Mouse (Mus musculus): ENCODE measurements around the gene Tubd1. TPM values are rescaled to one million over a fixed set of nuclear protein-coding genes. Genes with fewer than 3 reads are reported as not detected.
A peak's percentile ranks its signal among the peaks of the same experiment; 100 is the strongest.

Tubd1 gene
- total RNA-seq, 2 experiments from 2014 or later = 20.5 to 20.8 TPM

DNA sequence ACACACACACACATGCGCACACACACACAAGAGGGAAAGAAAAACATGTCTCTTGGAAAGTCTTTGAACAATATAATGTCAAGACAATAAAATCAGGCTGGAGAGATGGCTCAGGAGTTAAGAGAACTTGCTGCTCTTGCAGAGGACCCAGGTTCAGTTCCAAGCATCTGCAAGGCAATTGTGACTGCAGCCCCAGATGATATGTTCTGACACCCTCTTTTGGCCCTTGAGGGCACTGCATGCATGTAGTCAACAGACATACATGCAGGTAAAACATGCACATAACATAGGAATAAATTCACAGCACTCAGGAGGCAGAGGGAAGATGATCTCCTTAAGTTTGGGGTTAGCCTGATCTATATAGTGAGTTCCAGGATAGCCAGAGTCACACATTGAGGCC lies 2.6 kb downstream of the Tubd1 start:
- no peak for ATAC-seq (replicated peaks; ENCODE audit: low FRiP score, low TSS enrichment, poor library complexity, severe bottlenecking)

- no peak for ATAC-seq (replicated peaks; ENCODE audit: low FRiP score, low TSS enrichment, poor library complexity, severe bottlenecking)
Measured at GRCm38 (mm10) chr11:86553525-86553924, 8.7 kb downstream of the Tubd1 start.

- ATAC-seq (replicated peaks; ENCODE audit: low FRiP score, low TSS enrichment, poor library complexity, severe bottlenecking) = no peak
Measured at GRCm38 (mm10) chr11:86558258-86558657, 13.5 kb downstream of the Tubd1 start.

- peak; percentile 55; the same call in 1 of the 2 replicates for ATAC-seq (replicated peaks; ENCODE audit: low FRiP score, low TSS enrichment, poor library complexity, severe bottlenecking)
Measured at GRCm38 (mm10) chr11:86568425-86568824, 23.6 kb downstream of the Tubd1 start.

- ATAC-seq (replicated peaks; ENCODE audit: low FRiP score, low TSS enrichment, poor library complexity, severe bottlenecking) = no peak
Measured at GRCm38 (mm10) chr11:86570261-86570746, 25.5 kb downstream of the Tubd1 start.

- ATAC-seq (replicated peaks; ENCODE audit: low FRiP score, low TSS enrichment, poor library complexity, severe bottlenecking) = no peak
Measured at GRCm38 (mm10) chr11:86571047-86571855, 26.5 kb downstream of the Tubd1 start.

DNA sequence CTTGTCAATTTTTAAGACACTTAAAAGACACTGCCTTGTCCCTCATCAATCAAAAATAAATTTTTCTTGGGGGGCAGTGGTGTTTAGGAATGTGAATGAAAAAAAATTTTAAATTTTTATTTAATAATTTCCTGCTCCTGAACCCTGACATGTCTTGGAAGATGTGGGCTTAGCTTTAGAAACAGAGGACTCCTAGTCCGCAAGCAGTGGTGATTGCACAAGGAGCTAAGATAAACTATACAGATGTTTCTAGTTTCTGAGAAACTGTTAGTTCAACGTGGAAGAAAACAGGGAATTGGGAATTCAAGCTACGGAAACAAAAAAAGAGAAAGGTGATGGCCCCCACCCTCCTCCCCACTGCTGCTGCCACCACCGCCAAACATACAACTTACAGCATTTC lies 27.1 kb downstream of the Tubd1 start:
- no peak for ATAC-seq (replicated peaks; ENCODE audit: low FRiP score, low TSS enrichment, poor library complexity, severe bottlenecking)

DNA sequence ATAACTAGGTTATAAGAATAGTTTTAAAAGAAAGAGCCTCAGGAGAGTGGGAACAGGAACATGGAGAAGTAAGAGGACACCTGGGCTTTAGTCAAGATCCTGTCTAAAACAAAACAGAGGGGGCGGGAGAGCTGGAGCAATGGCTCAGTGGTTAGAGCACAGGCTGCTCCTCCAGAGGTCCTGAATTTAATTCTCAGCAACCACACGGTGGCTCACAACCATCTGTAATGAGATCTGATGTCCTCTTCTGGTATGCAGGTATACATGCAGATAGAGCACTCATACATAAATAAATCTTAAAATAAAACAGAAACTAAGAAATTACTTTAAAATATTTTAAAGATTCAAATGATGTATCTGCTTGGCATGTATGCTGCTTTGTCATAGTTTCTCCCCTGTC lies 27.8 kb downstream of the Tubd1 start:
- no peak for ATAC-seq (replicated peaks; ENCODE audit: low FRiP score, low TSS enrichment, poor library complexity, severe bottlenecking)

DNA sequence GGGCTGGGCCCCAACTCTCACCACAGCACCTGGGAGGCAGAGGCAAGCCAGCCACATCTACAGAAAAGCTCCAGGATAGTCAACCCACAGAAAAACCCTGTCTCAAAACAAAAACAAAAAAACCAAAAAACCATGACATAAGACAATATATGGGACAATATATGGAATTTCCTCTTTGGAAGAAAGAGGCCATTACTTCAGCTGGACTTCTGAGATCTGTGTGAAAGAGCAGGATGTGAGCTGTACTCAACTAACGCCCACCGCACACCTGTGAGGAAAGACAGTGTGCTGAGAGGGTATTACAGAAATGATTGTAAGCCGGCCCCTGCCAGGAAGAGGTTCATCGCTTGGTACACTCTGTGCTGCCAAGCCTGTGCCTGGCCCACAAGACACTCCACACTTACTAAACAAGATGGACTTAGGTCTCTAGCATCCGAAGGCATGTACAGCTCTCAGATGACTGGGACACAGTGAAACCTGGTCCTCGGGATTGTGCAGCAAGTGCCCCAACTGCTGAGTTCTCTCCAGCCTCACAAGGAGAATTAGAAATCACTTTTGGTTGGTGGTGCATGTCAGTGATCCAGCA lies 28.9 kb downstream of the Tubd1 start:
- ATAC-seq (replicated peaks; ENCODE audit: low FRiP score, low TSS enrichment, poor library complexity, severe bottlenecking) = no peak

- no peak for ATAC-seq (replicated peaks; ENCODE audit: low FRiP score, low TSS enrichment, poor library complexity, severe bottlenecking)
Measured at GRCm38 (mm10) chr11:86574408-86574807, 29.6 kb downstream of the Tubd1 start.

- ATAC-seq (replicated peaks; ENCODE audit: low FRiP score, low TSS enrichment, poor library complexity, severe bottlenecking) = no peak
Measured at GRCm38 (mm10) chr11:86575632-86576378, 31.0 kb downstream of the Tubd1 start.

DNA sequence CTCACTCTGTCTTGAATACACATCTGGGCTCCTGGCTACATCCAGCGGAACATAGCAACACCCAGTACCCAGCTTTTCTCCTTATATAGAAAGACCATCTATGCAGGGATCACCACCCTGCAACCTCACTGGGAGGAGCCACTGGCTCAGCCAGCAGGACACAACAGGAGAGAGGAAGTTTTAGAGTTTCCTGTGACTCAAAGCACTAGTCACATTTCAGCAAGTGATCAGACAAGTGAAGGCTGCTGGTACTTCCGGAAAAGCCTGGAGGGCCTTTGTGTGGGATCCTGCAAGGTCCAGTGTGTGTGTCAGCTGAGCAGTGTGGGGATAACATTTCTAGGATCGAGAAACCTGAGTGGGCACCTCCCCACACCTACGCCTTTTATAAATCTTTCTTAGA lies 32.4 kb downstream of the Tubd1 start:
- no peak for ATAC-seq (replicated peaks; ENCODE audit: low FRiP score, low TSS enrichment, poor library complexity, severe bottlenecking)

GRCm38 (mm10) chr11:86578106-86578808 lies 33.5 kb downstream of the Tubd1 start:
- ATAC-seq (replicated peaks; ENCODE audit: low FRiP score, low TSS enrichment, poor library complexity, severe bottlenecking) = no peak

DNA sequence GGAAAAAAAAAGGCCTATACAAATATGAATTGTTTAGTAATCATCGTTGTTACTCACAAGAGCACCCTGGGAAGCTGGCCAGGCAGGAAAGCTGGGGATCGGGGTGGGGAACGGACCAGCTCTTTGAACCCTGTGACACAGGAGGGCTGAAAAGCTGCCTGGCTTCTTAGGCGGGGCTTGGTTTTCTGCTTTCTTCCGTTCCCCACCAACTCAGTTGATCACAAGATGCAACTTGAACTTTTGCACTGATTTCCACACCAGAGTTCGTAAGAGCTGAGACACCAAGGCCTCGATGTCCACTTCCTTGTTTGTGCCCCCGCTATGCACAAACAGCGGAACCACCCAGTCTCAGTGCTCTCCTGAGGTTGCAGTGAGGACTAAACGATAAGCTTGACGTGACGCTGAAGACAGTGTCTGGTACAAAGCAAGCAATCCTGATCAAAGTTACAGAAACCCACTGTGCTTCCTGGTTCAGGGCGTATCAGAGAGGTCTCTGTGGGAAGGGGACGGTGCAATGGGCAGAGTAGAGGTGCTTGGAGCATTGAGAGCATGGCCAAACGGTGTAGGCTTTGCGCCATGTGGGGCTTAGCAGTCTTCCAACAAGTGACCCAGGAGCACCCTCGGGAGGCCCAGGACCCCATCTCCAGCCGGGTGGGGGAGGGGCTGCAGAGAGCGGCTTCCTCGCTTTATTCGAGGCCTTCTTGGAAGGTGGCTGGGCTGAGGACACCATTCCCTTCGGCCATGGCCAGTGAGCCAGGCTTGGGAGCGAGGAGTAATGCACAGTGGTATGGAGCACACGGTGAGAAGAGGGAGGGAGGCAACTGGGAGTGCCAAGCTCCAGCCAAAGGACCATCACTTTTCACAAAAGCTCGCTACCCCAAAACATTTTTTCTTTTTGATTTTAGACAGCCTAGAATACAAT lies 34.3 kb downstream of the Tubd1 start:
- ATAC-seq (replicated peaks; ENCODE audit: low FRiP score, low TSS enrichment, poor library complexity, severe bottlenecking) = no peak; the same call in 1 of the 2 replicates

DNA sequence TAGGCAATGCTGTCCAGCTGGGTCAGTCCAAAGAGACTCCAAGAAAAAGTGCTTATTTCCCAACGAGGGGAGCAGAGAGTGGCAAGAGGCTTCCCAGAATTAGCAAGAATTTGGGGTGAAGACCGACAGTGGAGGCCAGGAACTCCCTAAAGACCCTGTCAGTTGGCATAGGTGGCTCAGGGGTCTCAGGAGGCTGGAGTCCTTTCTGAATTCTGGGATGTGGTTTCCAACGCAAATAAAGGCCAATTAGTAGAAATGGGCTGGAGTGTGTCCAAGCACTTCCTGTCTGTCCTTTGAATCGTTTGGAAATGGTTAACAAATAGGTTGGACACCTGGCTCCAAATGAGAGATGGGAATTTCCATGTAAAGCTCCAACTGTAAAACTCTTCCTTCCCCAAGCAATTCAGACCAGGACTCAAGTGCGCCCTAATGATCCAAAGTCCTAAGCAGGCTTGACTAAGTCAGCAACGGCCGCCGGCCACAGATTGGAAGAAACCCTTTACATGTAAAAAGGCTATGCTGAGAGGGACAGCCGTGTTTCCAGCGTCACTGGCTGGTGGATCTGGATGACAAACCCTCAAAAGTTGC lies 35.0 kb downstream of the Tubd1 start:
- ATAC-seq (replicated peaks; ENCODE audit: low FRiP score, low TSS enrichment, poor library complexity, severe bottlenecking) = no peak

- no peak for ATAC-seq (replicated peaks; ENCODE audit: low FRiP score, low TSS enrichment, poor library complexity, severe bottlenecking)
Measured at GRCm38 (mm10) chr11:86580319-86581113, 35.7 kb downstream of the Tubd1 start.

GRCm38 (mm10) chr11:86581250-86581753 lies 36.5 kb downstream of the Tubd1 start:
- ATAC-seq (replicated peaks; ENCODE audit: low FRiP score, low TSS enrichment, poor library complexity, severe bottlenecking) = peak; percentile 69
